Mouse (Mus musculus) liver, adult 2 months (tissue): Measurements from ENCODE around the gene Ntn1. TPM values are rescaled to one million over a fixed set of nuclear protein-coding genes. Genes with fewer than 3 reads are reported as not detected.

Source experiments
- DNase-seq: peaks from one replicate; pipeline ENCODE4 v3.0.0-alpha.2; 2011; ENCODE audit warnings: low read depth, low spot score; ENCODE audit errors: extremely low read depth
- H3K27ac ChIP-seq: fragments of 200-500 bp; replicated peaks from 2 replicates; pipeline ENCODE4 v1.5.1; 2012; ENCODE audit warnings: low read depth, mild to moderate bottlenecking, control low read depth, inconsistent platforms, low read length; ENCODE audit not compliant: insufficient read depth
- H3K27me3 ChIP-seq: fragments of 200-500 bp; 2 replicates; pipeline ENCODE4 v1.6.1; 2012; ENCODE audit warnings: mild to moderate bottlenecking, moderate library complexity, low read length, inconsistent platforms; ENCODE audit not compliant: control insufficient read depth, insufficient read depth
- H3K36me3 ChIP-seq: fragments of 200-500 bp; 2 replicates; pipeline ENCODE4 v1.6.1; 2012; ENCODE audit warnings: low read length, inconsistent platforms; ENCODE audit not compliant: control insufficient read depth, insufficient read depth
- H3K4me1 ChIP-seq: fragments of 200-500 bp; 2 replicates; pipeline ENCODE4 v1.6.1; 2011; ENCODE audit warnings: low read length; ENCODE audit not compliant: control insufficient read depth, insufficient read depth
- H3K4me3 ChIP-seq: fragments of 200-500 bp; 2 replicates; pipeline ENCODE4 v1.5.1; 2011; ENCODE audit warnings: low read depth, mild to moderate bottlenecking, control low read depth, low read length, moderate library complexity; ENCODE audit not compliant: insufficient read depth
- H3K79me2 ChIP-seq: fragments of 200-500 bp; 2 replicates; pipeline ENCODE4 v1.6.1; 2012; ENCODE audit warnings: inconsistent platforms, mild to moderate bottlenecking, low read length, moderate library complexity; ENCODE audit not compliant: control insufficient read depth, insufficient read depth
- H3K9ac ChIP-seq: fragments of 200-500 bp; 2 replicates; pipeline ENCODE4 v1.6.1; 2012; ENCODE audit warnings: low read depth, mild to moderate bottlenecking, control low read depth, inconsistent platforms, low read length
- CTCF ChIP-seq: fragments of 200-500 bp; IDR thresholded peaks from 2 replicates; pipeline ENCODE4 v1.5.1; 2011; ENCODE audit warnings: low read depth, low read length, control low read depth
- POLR2A ChIP-seq: fragments of 200-500 bp; IDR thresholded peaks from 2 replicates; pipeline ENCODE4 v1.6.1; 2011; ENCODE audit warnings: low read length, control low read depth; ENCODE audit not compliant: insufficient read depth; ENCODE audit errors: extremely low read depth
- WGBS: fragments of 180-500 bp; shearing (Covaris S2); methylation state at CpG from one replicate; pipeline ENCODE4 v1.1.7; 2018; 5-methylcytosine and 5-hydroxymethylcytosine counted together
- polyA plus RNA-seq: library from polyadenylated mRNA; depleted of rRNA; stranded (reverse); fragments of >200 nt; gene quantifications from 2 replicates; pipeline ENCODE4 v1.2.3, GENCODE M21; 2012
- total RNA-seq: library from RNA; depleted of rRNA; stranded (reverse); fragments of >200 nt; gene quantifications from 2 replicates; pipeline ENCODE4 v1.2.3, GENCODE M21; 2014

Gene Ntn1
- total and polyA plus RNA-seq, 2 experiments: 4.9 to 5.5 TPM

DNA sequence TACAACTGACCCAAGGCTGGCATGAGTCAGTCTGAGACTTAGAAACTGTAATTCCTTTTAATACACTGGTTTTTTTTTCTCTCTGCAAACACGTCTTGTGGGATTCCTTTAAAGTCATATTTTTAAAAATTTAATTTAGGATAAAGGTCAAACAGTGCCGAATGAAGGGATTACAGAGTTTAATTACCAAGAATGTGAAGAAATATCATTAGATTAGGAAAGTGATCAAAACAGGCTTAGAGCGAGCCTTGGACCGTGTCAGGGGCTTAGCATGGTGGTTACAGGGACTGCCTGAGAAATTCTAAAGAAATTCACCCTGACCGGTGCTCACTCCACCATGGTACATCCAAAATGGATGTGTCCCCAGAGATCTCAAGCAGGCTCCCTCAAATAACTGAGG, 57.9 kb downstream of the Ntn1 start:
- H3K9ac ChIP-seq: no peak overlapping the region
- TF ChIP-seq CTCF (no peak), POLR2A (no peak)
- no peak overlapping the region for H3K4me3 ChIP-seq
- WGBS: 86% methylated on average over 5 of the region's 5 CpGs
- no peaks in the 10 kb centered on the region for H3K79me2 ChIP-seq
- no peak overlapping the region for H3K27ac ChIP-seq
- no peak for DNase-seq
- no peaks in the 10 kb centered on the region for H3K4me1 ChIP-seq
- no peaks in the 10 kb centered on the region for H3K27me3 ChIP-seq
- no peaks in the 10 kb centered on the region for H3K36me3 ChIP-seq

DNA sequence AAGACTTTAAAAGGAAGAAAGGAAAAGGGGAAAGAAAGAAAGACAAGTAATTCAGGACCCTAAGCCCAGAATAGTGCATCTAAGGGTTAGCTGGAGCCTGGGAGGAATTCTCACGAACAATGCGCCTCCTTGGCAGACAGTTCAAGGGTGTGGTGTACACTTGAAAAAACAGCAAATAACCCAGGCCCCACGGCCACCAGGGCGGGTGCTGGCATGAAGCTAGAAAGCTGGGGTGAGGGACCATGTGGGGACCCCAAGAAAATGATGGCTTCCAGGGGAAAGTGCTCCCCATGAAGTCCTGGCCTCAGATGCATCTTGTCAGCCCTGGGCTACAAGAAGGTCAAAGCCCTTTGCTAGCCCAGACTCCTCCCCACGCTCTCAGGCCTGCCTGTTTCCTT, 58.6 kb downstream of the Ntn1 start:
- no peaks in the 10 kb centered on the region for H3K4me1 ChIP-seq
- no peak overlapping the region for H3K4me3 ChIP-seq
- WGBS: 85% methylated on average over 5 of the region's 5 CpGs
- no peak for DNase-seq
- no peak overlapping the region for H3K9ac ChIP-seq
- no peaks in the 10 kb centered on the region for H3K36me3 ChIP-seq
- TF ChIP-seq CTCF (no peak), POLR2A (no peak)
- no peaks in the 10 kb centered on the region for H3K79me2 ChIP-seq
- no peaks in the 10 kb centered on the region for H3K27me3 ChIP-seq
- H3K27ac ChIP-seq: peak overlapping the region; percentile 12; the same call in 1 of the 2 replicates

DNA sequence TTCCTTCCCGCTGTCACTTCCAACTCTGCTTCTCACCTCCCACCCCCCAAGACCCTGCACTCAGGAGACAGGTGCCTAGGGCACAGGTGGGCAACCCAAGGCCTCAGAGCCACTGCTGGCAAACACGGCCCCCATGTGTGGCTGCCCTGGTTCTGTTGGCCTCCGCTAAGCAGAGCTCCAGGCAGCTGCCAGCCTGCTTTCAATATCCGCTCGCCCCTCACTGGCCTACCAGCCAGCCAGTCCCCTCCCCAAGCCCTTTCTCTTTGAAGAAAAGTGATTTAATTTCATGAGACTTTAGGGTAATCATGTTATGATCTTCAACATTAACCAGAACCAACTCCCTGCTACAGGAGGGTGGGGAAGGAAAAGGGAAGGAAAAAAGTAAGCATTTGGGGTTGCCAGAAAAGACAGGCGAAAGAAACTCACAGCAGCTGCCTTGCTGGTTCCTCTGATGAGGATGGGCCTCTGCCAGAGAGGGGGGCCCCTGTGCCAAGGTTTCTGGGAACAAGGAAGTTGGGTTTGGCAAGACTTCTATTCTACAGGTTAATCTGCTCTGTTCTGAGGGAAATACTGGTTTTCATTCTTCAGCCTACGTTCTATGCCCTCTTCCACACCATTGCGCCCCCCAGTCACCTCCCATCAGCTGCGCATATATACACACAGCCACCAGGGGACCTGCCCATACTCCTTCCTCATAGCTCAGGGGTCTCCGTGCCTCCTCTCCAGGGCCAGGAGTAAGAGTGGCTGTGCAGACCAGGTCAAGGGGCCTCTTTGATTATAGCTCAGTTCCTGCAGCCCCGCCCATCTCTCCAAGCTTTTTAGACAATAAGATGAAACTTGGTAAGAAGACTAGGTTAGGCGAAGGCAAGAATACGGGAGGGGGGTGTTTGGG, 59.3 kb downstream of the Ntn1 start:
- H3K9ac ChIP-seq: no peak overlapping the region
- TF ChIP-seq POLR2A (no peak), CTCF (no peak)
- H3K36me3 ChIP-seq: no peaks in the 10 kb centered on the region
- WGBS: 72% methylated on average over 13 of the region's 13 CpGs
- no peak overlapping the region for H3K4me3 ChIP-seq
- no peaks in the 10 kb centered on the region for H3K27me3 ChIP-seq
- no peak for DNase-seq
- H3K4me1 ChIP-seq: no peaks in the 10 kb centered on the region
- H3K79me2 ChIP-seq: no peaks in the 10 kb centered on the region
- H3K27ac ChIP-seq: no peak overlapping the region; the same call in 1 of the 2 replicates

DNA sequence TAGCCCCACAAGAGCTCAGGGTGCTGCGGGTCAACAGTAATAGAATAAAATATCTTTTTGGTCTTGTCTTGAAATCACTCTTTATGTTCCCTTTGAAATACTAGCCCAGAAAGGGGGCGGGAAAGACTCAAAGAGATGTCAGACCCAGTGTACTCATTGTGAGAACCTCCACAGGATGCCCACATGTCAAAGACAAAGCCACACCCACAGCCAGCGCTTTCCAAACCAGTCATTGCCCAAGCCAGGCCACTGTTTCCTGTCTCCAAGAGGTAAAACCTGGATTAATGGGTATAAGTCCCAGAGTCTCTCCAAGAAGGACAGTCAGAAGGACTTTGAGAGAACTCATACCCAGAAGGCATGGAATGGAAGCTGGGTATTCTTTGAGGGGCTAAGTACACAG, 60.3 kb downstream of the Ntn1 start:
- H3K27ac ChIP-seq: no peak overlapping the region
- no peaks in the 10 kb centered on the region for H3K79me2 ChIP-seq
- DNase-seq: no peak
- no peaks in the 10 kb centered on the region for H3K36me3 ChIP-seq
- 90% methylated on average over 3 of the region's 3 CpGs for WGBS
- H3K4me3 ChIP-seq: no peak overlapping the region
- no peaks in the 10 kb centered on the region for H3K27me3 ChIP-seq
- TF ChIP-seq POLR2A: no peak
- TF ChIP-seq CTCF: no peak
- no peak overlapping the region for H3K9ac ChIP-seq
- H3K4me1 ChIP-seq: no peaks in the 10 kb centered on the region

DNA sequence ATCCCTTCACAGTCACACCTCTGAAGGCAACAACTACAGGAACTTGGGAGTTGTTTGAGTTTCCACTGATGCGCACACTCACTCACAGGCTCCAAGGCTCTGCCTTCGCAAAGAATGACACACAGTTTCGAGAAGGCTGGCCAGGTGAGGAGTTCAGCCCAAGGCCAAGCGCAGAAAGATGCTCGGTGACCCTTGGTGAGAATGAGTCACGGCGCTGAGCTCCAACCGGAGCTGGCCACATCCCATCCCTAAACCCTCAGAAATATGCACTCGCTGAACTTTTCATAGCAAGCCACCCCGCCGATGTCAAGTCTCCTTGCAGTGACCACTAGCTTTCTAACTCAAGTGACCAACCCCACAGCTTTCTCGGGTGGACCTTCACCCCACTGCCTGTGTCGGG, 60.8 kb downstream of the Ntn1 start:
- TF ChIP-seq CTCF (no peak), POLR2A (no peak)
- DNase-seq: no peak
- H3K79me2 ChIP-seq: no peaks in the 10 kb centered on the region
- no peaks in the 10 kb centered on the region for H3K4me1 ChIP-seq
- no peaks in the 10 kb centered on the region for H3K36me3 ChIP-seq
- no peak overlapping the region for H3K4me3 ChIP-seq
- no peak overlapping the region for H3K9ac ChIP-seq
- WGBS: 92% methylated on average over 13 of the region's 13 CpGs
- no peaks in the 10 kb centered on the region for H3K27me3 ChIP-seq
- no peak overlapping the region for H3K27ac ChIP-seq

DNA sequence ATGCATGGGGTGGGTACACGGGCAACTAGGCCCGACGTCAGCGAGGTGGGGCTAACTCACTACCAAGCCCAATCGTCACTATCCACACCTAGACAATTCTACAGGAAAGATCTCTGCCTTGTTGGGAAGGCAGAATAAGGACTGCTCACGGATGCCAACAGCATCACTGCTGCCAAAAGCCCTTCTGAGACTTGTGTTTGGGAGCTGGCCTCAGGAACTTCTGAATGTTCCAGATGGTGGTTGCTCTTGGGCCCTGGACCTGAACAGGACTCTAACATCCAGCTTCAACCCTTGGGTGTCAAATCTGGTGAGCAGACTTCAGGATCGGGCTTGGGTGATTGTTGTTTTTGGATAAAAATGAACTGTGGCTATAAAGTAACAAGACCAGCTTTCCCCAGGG, 61.3 kb downstream of the Ntn1 start:
- WGBS: 89% methylated on average over 7 of the region's 7 CpGs
- TF ChIP-seq CTCF (no peak), POLR2A (no peak)
- no peak overlapping the region for H3K27ac ChIP-seq

More for the DNA sequence above, 61.3 kb downstream of the Ntn1 start:
- Histone ChIP-seq H3K4me1 (no peaks in the 10 kb centered on the region), H3K27me3 (no peaks in the 10 kb centered on the region), H3K36me3 (no peaks in the 10 kb centered on the region), H3K9ac (no peak overlapping the region), H3K79me2 (no peaks in the 10 kb centered on the region), H3K4me3 (no peak overlapping the region)
- DNase-seq: no peak
